26 mouse cellular contexts compared by ENCODE assay signal in genomic region chr15:30145413-30145812, GRCm38 (mm10). TPM values are rescaled to one million over a fixed set of nuclear protein-coding genes. Genes with fewer than 3 reads are reported as not detected.
"Had no signal": no experiment of that assay in that cellular context is flagged by ENCODE, and none has a peak within 500 bp of the region (broad histone marks: within the 10 kb centered on the region; RNA-seq: fewer than 3 reads in every experiment).

No protein-coding gene starts in this region.

- H3K27ac ChIP-seq: embryonic facial prominence, embryonic 10.5 days; embryonic facial prominence, embryonic 12.5 days; embryonic facial prominence, embryonic 13.5 days; embryonic facial prominence, embryonic 15.5 days; forebrain, embryonic 10.5 days; forebrain, embryonic 12.5 days; forebrain, embryonic 13.5 days; forebrain, embryonic 15.5 days; gastrocnemius, adult 2 months; heart, adult 2 months; heart, embryonic 10.5 days had no signal

- H3K27me3 ChIP-seq: embryonic facial prominence, embryonic 12.5 days; embryonic facial prominence, embryonic 13.5 days; embryonic facial prominence, embryonic 15.5 days; forebrain, embryonic 12.5 days; forebrain, embryonic 13.5 days; forebrain, embryonic 15.5 days had no signal

- H3K9ac ChIP-seq: embryonic facial prominence, embryonic 12.5 days; embryonic facial prominence, embryonic 13.5 days; embryonic facial prominence, embryonic 15.5 days; forebrain, embryonic 12.5 days; forebrain, embryonic 13.5 days; forebrain, embryonic 15.5 days; forebrain, postnatal 0 days had no signal

- H3K4me2 ChIP-seq: embryonic facial prominence, embryonic 12.5 days; embryonic facial prominence, embryonic 13.5 days; embryonic facial prominence, embryonic 15.5 days; forebrain, embryonic 12.5 days; forebrain, embryonic 13.5 days; forebrain, embryonic 15.5 days had no signal

- H3K36me3 ChIP-seq: embryonic facial prominence, embryonic 10.5 days; embryonic facial prominence, embryonic 12.5 days; embryonic facial prominence, embryonic 13.5 days; embryonic facial prominence, embryonic 15.5 days; forebrain, embryonic 10.5 days; forebrain, embryonic 12.5 days; forebrain, embryonic 15.5 days; heart, embryonic 10.5 days had no signal

- H3K4me1 ChIP-seq: embryonic facial prominence, embryonic 10.5 days; embryonic facial prominence, embryonic 12.5 days; embryonic facial prominence, embryonic 13.5 days; embryonic facial prominence, embryonic 15.5 days; forebrain, embryonic 10.5 days; forebrain, embryonic 12.5 days; forebrain, embryonic 13.5 days; forebrain, embryonic 15.5 days; heart, embryonic 10.5 days had no signal

- DNase-seq: cerebellum, postnatal 10 days; cerebellum, postnatal 14 days; cerebellum, postnatal 25 days; cerebellum, postnatal 36 days; embryo, embryonic 11 days; forebrain, postnatal 0 days; gastrocnemius, adult 2 months; gastrocnemius, postnatal 10 days; gastrocnemius, postnatal 14 days; gastrocnemius, postnatal 25 days; gastrocnemius, postnatal 36 days; heart, adult 11 months; heart, adult 18-20 months; heart, adult 2 months had no signal

- H3K4me3 ChIP-seq: embryonic facial prominence, embryonic 10.5 days; embryonic facial prominence, embryonic 12.5 days; embryonic facial prominence, embryonic 13.5 days; embryonic facial prominence, embryonic 15.5 days; erythroblast, embryonic 14.5 days; forebrain, embryonic 10.5 days; forebrain, embryonic 12.5 days; forebrain, embryonic 13.5 days; forebrain, embryonic 15.5 days; gastrocnemius, adult 2 months; heart, adult 2 months; heart, embryonic 10.5 days had no signal

- ATAC-seq: forebrain, embryonic 13.5 days; forebrain, embryonic 14.5 days; forebrain, embryonic 15.5 days; forebrain, embryonic 16.5 days; forebrain, postnatal 0 days had no signal

- H3K9me3 ChIP-seq: embryonic facial prominence, embryonic 10.5 days; embryonic facial prominence, embryonic 12.5 days; embryonic facial prominence, embryonic 13.5 days; embryonic facial prominence, embryonic 15.5 days; forebrain, embryonic 10.5 days; forebrain, embryonic 12.5 days; forebrain, embryonic 13.5 days; forebrain, embryonic 15.5 days; heart, embryonic 10.5 days had no signal

RNA-seq across cellular contexts. Expression of gene Ctnnd2, which starts 27.0 kb away (rescaled TPM):
- polyA plus RNA-seq: erythroblast, embryonic 14.5 days had no signal
